Mouse (Mus musculus) stomach, postnatal 0 days (tissue): ENCODE measurements around the gene Map2k2. TPM values are rescaled to one million over a fixed set of nuclear protein-coding genes. Genes with fewer than 3 reads are reported as not detected.

Source experiments
- ATAC-seq: fragments of 200-750 bp; cut with Nextera tagmentation; 2 replicates; pipeline ENCODE4 v1.8.0; 2017; ENCODE audit not compliant: low FRiP score, low TSS enrichment
- DNase-seq: peaks from one replicate; pipeline ENCODE4 v3.0.0-alpha.2; 2016; ENCODE audit warnings: low spot score
- H3K27ac ChIP-seq: fragments of 300-500 bp; sonication (generic); replicated peaks from 2 replicates; pipeline ENCODE4 v1.5.1; 2014; ENCODE audit warnings: mild to moderate bottlenecking, control low read depth
- H3K27me3 ChIP-seq: fragments of 300-500 bp; sonication (generic); 2 replicates; pipeline ENCODE4 v1.6.1; 2014; ENCODE audit warnings: low read length; ENCODE audit not compliant: control insufficient read depth, insufficient read depth
- H3K36me3 ChIP-seq: fragments of 300-500 bp; sonication (generic); 2 replicates; pipeline ENCODE4 v1.6.1; 2014; ENCODE audit warnings: low read length, mixed read lengths; ENCODE audit not compliant: control insufficient read depth, insufficient read depth
- H3K4me1 ChIP-seq: fragments of 300-500 bp; sonication (generic); replicated peaks from 2 replicates; pipeline ENCODE4 v1.6.1; 2014; ENCODE audit warnings: antibody characterized with exemption; ENCODE audit not compliant: control insufficient read depth, insufficient read depth
- H3K4me2 ChIP-seq: fragments of 300-500 bp; sonication (generic); replicated peaks from 2 replicates; pipeline ENCODE4 v1.6.1; 2014; ENCODE audit warnings: low read depth, mild to moderate bottlenecking, control low read depth, moderate library complexity
- H3K4me3 ChIP-seq: fragments of 300-500 bp; sonication (generic); 2 replicates; pipeline ENCODE4 v1.5.1; 2014; ENCODE audit warnings: low read depth, low read length, control low read depth
- H3K9ac ChIP-seq: fragments of 300-500 bp; sonication (generic); 2 replicates; pipeline ENCODE4 v1.6.1; 2014; ENCODE audit warnings: mild to moderate bottlenecking, low read length, control low read depth, mixed read lengths
- H3K9me3 ChIP-seq: fragments of 300-500 bp; sonication (generic); 2 replicates; pipeline ENCODE4 v1.6.1; 2016; ENCODE audit warnings: low read length; ENCODE audit not compliant: control insufficient read depth
- CTCF ChIP-seq: IDR thresholded peaks from 2 replicates; pipeline ENCODE4 v1.5.1; 2016; ENCODE audit warnings: antibody characterized with exemption, low read depth, mild to moderate bottlenecking, moderate library complexity
- EP300 ChIP-seq: optimal IDR thresholded peaks from 2 replicates; pipeline ENCODE3; 2016; ENCODE audit warnings: antibody characterized with exemption
- WGBS: fragments of 180-500 bp; shearing (Covaris S2); extraction: QIAGEN DNeasy Blood & Tissue Kit; methylation state at CpG from one replicate; pipeline ENCODE4 v1.1.7; 2014; 5-methylcytosine and 5-hydroxymethylcytosine counted together
- microRNA-seq: library from miRNA; unstranded; fragments of <30 nt; microRNA quantifications from one replicate; pipeline ENCODE4, GENCODE M21; 2016
- polyA plus RNA-seq: library from polyadenylated mRNA; unstranded; fragments of >200 nt; fragmentation: Nextera tagmentation; extraction: Ambion mirVana; gene quantifications from 2 replicates; pipeline ENCODE4 v1.2.1, GENCODE M21; 2015

Map2k2 gene
- polyA plus RNA-seq, 1 experiment from 2014 or later, result 135 TPM

- 4% methylated on average over 53 of the region's 53 CpGs for WGBS
- Histone ChIP-seq H3K4me1 (peaks cover 8% of the 10 kb centered on the region; the same call in 1 of the 2 replicates), H3K27ac (peak within 1 kb of the TSS; percentile 94), H3K9ac (peak within 1 kb of the TSS; percentile 70), H3K4me3 (peak within 1 kb of the TSS; percentile 58), H3K9me3 (no peaks in the 10 kb centered on the region), H3K27me3 (no peaks in the 10 kb centered on the region), H3K36me3 (peaks cover 44% of the 10 kb centered on the region), H3K4me2 (peak within 1 kb of the TSS; percentile 64)
- TF ChIP-seq EP300, result peak; percentile 46
- no peak for TF ChIP-seq CTCF
- peak; percentile 97 for DNase-seq
- peak; percentile 92 for ATAC-seq
Observed at GRCm38 (mm10) chr10:81182336-81183333, 76.9 kb downstream of the Map2k2 start, which contains the start of gene Dapk3. Gene Dapk3 (plus strand): TSS chr10:81183005.

Small RNA genes within 50 kb of the gene (microRNA-seq; reads per million reads assigned to microRNA genes)
- not detected for gene Mir5615-1
- gene Mir5615-2, result not detected

Other genes starting within 250 kb of the Map2k2 start
- 2.0 and 2.2 TPM in 2 replicates for gene Tmprss9, start 234.1 kb upstream of the Map2k2 start, polyA plus RNA-seq
- gene Timm13, start 204.9 kb upstream of the Map2k2 start, polyA plus RNA-seq, result 292 and 304 TPM in 2 replicates
- 12.0 and 12.4 TPM in 2 replicates for gene Lmnb2, start 187.7 kb upstream of the Map2k2 start, polyA plus RNA-seq
- gene Gadd45b, start 175.8 kb upstream of the Map2k2 start, polyA plus RNA-seq, result 59.5 and 62.2 TPM in 2 replicates
- 1.3 and 1.8 TPM in 2 replicates for gene Gng7, start 91.0 kb upstream of the Map2k2 start, polyA plus RNA-seq
- 0.40 and 0.42 TPM in 2 replicates for gene Diras1, start 80.3 kb upstream of the Map2k2 start, polyA plus RNA-seq
- 11.0 and 11.1 TPM in 2 replicates for gene Slc39a3, start 68.5 kb upstream of the Map2k2 start, polyA plus RNA-seq
- gene Sgta, start 45.7 kb upstream of the Map2k2 start, polyA plus RNA-seq, result 93.7 and 98.7 TPM in 2 replicates
- gene Thop1, start 35.9 kb upstream of the Map2k2 start, polyA plus RNA-seq, result 77.2 and 83.8 TPM in 2 replicates
- 9.3 and 10.4 TPM in 2 replicates for gene Creb3l3, start 7.0 kb upstream of the Map2k2 start, polyA plus RNA-seq
- gene Zbtb7a, start 29.3 kb downstream of the Map2k2 start, polyA plus RNA-seq, result 87.5 and 94.1 TPM in 2 replicates
- gene Pias4, start 62.0 kb downstream of the Map2k2 start, polyA plus RNA-seq, result 18.7 and 20.9 TPM in 2 replicates
- gene Eef2, start 70.7 kb downstream of the Map2k2 start, polyA plus RNA-seq, result 337 and 380 TPM in 2 replicates
- 44.6 and 51.8 TPM in 2 replicates for gene Dapk3, start 77.1 kb downstream of the Map2k2 start, polyA plus RNA-seq
- 0.07 TPM in 1 of 2 replicates, not detected in the other for gene 4930442H23Rik, start 77.9 kb downstream of the Map2k2 start, polyA plus RNA-seq
- gene Nmrk2, start 96.1 kb downstream of the Map2k2 start, polyA plus RNA-seq, result 0.07 TPM in 1 of 2 replicates, not detected in the other
- gene Atcay, start 124.9 kb downstream of the Map2k2 start, polyA plus RNA-seq, result 0.64 and 0.91 TPM in 2 replicates
- 2.1 and 3.2 TPM in 2 replicates for gene Zfr2, start 127.2 kb downstream of the Map2k2 start, polyA plus RNA-seq
- gene Matk, start 147.0 kb downstream of the Map2k2 start, polyA plus RNA-seq, result 1.0 and 1.6 TPM in 2 replicates
- gene Mrpl54, start 161.0 kb downstream of the Map2k2 start, polyA plus RNA-seq, result 210 and 215 TPM in 2 replicates
- gene Apba3, start 161.0 kb downstream of the Map2k2 start, polyA plus RNA-seq, result 30.5 and 34.6 TPM in 2 replicates
- 42.5 and 46.0 TPM in 2 replicates for gene Tjp3, start 185.7 kb downstream of the Map2k2 start, polyA plus RNA-seq
- gene Pip5k1c, start 187.0 kb downstream of the Map2k2 start, polyA plus RNA-seq, result 19.1 and 21.1 TPM in 2 replicates
- gene Cactin, start 215.2 kb downstream of the Map2k2 start, polyA plus RNA-seq, result 16.2 and 16.6 TPM in 2 replicates
- 19.7 and 20.2 TPM in 2 replicates for gene Tbxa2r, start 222.8 kb downstream of the Map2k2 start, polyA plus RNA-seq
- 0.06 and 0.10 TPM in 2 replicates for gene Gipc3, start 237.4 kb downstream of the Map2k2 start, polyA plus RNA-seq
- 72.2 and 77.9 TPM in 2 replicates for gene Hmg20b, start 244.6 kb downstream of the Map2k2 start, polyA plus RNA-seq